Mouse (Mus musculus) forebrain, embryonic 12.5 days (tissue): ENCODE data around the gene Ubxn10. TPM values are rescaled to one million over a fixed set of nuclear protein-coding genes. Genes with fewer than 3 reads are reported as not detected.
A peak's percentile ranks its signal among the peaks of the same experiment; 100 is the strongest.

Source experiments
- ATAC-seq: fragments of 200-750 bp; cut with Nextera tagmentation; 2 replicates; pipeline ENCODE4 v1.8.0; 2017; ENCODE audit warnings: moderate TSS enrichment; ENCODE audit not compliant: low FRiP score
- H3K27ac ChIP-seq: fragments of 300-500 bp; sonication (generic); 2 replicates; pipeline ENCODE4 v1.5.1; 2016; ENCODE audit warnings: mild to moderate bottlenecking
- H3K27me3 ChIP-seq: fragments of 300-500 bp; sonication (generic); 2 replicates; pipeline ENCODE4 v1.6.1; 2016; ENCODE audit warnings: mild to moderate bottlenecking
- H3K36me3 ChIP-seq: fragments of 300-500 bp; sonication (generic); replicated peaks from 2 replicates; pipeline ENCODE4 v1.6.1; 2016; ENCODE audit warnings: mild to moderate bottlenecking
- H3K4me1 ChIP-seq: fragments of 300-500 bp; sonication (generic); 2 replicates; pipeline ENCODE4 v1.6.1; 2016
- H3K4me2 ChIP-seq: fragments of 300-500 bp; sonication (generic); 2 replicates; pipeline ENCODE4 v1.6.1; 2016; ENCODE audit warnings: mild to moderate bottlenecking, moderate library complexity
- H3K4me3 ChIP-seq: fragments of 300-500 bp; sonication (generic); replicated peaks from 2 replicates; pipeline ENCODE4 v1.5.1; 2016; ENCODE audit warnings: mild to moderate bottlenecking
- H3K9ac ChIP-seq: fragments of 300-500 bp; sonication (generic); 2 replicates; pipeline ENCODE4 v1.6.1; 2016; ENCODE audit warnings: mild to moderate bottlenecking
- H3K9me3 ChIP-seq: fragments of 300-500 bp; sonication (generic); 2 replicates; pipeline ENCODE4 v1.6.1; 2016
- WGBS: fragments of 180-500 bp; shearing (Covaris S2); methylation state at CpG from one replicate; pipeline ENCODE4 v1.1.7; 2016; 5-methylcytosine and 5-hydroxymethylcytosine counted together
- polyA plus RNA-seq: library from polyadenylated mRNA; unstranded; fragments of >200 nt; fragmentation: Nextera tagmentation; extraction: Ambion mirVana; gene quantifications from 2 replicates; pipeline ENCODE4 v1.2.1, GENCODE M21; 2016

Ubxn10 gene
- polyA plus RNA-seq, 1 experiment from 2014 or later, result 2.0 TPM

DNA sequence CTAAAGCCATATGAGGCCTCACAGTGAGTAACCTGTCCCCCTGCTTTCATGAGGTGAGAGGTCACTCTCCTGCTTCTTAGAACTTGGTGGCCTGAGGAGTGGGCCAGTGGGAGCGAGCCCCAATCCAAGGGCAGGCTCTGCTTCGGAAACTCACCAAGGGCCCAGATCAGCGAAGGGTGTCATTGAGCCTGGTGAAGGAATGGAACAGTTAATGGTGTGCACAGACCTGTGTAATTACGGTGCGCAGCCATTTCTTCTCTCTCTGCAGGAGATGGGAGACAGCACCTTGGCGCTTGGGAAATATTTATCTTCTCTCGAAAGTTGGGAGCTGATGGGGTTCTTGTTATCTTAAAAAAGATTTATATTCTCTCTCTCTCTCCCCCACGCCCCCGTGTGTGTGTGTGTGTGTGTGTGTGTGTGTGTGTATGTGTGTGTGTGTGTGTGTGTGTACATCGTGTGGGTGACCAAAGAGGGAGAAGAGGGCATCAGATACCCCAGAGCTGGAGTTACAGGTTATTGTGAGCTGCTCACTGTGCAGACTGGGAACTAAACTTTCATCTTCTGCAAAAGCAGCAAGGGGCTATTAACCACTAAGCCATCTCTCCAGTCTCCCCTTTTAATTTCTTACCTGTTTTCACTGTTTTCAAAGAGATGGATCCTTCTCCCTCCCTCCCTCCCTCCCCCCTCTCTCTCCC lies 39.7 kb downstream of the Ubxn10 start:
- no peaks in the 10 kb centered on the region for H3K9me3 ChIP-seq
- H3K4me2 ChIP-seq, result no peak overlapping the region
- no peak for ATAC-seq
- peaks cover 27% of the 10 kb centered on the region for H3K27me3 ChIP-seq
- 25% methylated on average over 9 of the region's 10 CpGs for WGBS
- H3K9ac ChIP-seq, result no peak overlapping the region
- H3K27ac ChIP-seq, result 0 out of 2 replicates have a peak overlapping the region, but pooled peaks have one; percentile 3
- no peak overlapping the region for H3K4me3 ChIP-seq
- H3K4me1 ChIP-seq, result peaks cover 34% of the 10 kb centered on the region
- no peaks in the 10 kb centered on the region for H3K36me3 ChIP-seq

DNA sequence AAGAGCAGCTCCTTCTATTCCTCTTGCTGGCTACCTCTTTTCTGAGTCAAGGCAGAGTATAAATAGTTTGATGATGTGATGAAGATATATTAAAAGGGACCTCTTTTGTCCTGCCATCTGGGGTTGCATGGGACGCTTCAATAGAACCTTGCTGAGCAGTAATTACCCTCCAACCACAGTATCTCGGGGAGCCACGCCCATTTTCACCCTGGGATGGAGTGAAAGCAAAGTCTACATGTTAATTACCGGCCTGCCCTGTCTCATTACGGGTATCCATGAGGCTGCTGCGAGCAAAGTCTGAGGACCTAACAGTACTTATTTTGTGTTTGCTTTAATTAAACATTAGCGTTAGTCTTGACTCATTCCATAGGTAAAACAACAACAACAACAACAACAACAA lies 40.2 kb downstream of the Ubxn10 start:
- no peak overlapping the region for H3K9ac ChIP-seq
- peaks cover 40% of the 10 kb centered on the region for H3K4me1 ChIP-seq
- WGBS, result 2% methylated on average over 7 of the region's 7 CpGs
- peaks cover 30% of the 10 kb centered on the region for H3K27me3 ChIP-seq
- H3K9me3 ChIP-seq, result no peaks in the 10 kb centered on the region
- no peak overlapping the region for H3K4me3 ChIP-seq
- no peaks in the 10 kb centered on the region for H3K36me3 ChIP-seq
- no peak overlapping the region for H3K4me2 ChIP-seq
- H3K27ac ChIP-seq, result peak overlapping the region; percentile 78
- ATAC-seq, result peak; percentile 67; the same call in 1 of the 2 replicates

DNA sequence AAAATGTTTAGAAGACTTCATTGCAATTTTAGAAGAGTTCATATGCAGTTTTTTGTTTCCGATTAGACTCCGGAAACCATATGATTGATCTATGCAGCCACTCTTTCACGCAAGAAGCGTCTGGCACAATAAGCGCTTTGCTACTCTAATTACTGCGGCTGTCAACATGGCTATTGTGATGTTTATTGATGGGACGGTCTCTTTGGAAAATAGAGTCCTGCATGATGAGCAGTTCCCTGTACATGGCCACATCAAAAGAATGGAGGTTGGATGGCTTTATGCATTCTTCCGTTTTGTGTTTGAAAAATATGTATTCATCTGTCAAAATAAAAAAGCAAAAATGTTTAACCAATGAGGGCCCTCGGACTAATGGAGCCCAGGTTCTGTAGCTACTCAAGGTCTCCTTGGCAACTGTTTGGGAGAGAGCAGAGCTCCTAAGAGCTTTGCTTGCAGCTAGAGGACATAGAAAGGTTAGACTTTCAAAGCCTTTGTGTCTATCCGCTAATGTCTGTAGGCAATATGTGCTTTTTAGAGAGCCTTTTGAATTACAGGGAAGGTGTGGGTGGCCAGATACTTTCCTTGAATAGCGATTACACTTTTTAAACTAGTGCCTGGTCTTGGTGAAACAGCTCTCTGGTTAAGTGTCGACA lies 43.8 kb downstream of the Ubxn10 start:
- Histone ChIP-seq H3K4me3 (no peak overlapping the region), H3K36me3 (no peaks in the 10 kb centered on the region), H3K27me3 (peaks cover 50% of the 10 kb centered on the region), H3K27ac (no peak overlapping the region), H3K9me3 (no peaks in the 10 kb centered on the region), H3K9ac (no peak overlapping the region), H3K4me1 (peaks cover 74% of the 10 kb centered on the region), H3K4me2 (no peak overlapping the region)
- WGBS, result 25% methylated on average over 12 of the region's 12 CpGs
- no peak for ATAC-seq

DNA sequence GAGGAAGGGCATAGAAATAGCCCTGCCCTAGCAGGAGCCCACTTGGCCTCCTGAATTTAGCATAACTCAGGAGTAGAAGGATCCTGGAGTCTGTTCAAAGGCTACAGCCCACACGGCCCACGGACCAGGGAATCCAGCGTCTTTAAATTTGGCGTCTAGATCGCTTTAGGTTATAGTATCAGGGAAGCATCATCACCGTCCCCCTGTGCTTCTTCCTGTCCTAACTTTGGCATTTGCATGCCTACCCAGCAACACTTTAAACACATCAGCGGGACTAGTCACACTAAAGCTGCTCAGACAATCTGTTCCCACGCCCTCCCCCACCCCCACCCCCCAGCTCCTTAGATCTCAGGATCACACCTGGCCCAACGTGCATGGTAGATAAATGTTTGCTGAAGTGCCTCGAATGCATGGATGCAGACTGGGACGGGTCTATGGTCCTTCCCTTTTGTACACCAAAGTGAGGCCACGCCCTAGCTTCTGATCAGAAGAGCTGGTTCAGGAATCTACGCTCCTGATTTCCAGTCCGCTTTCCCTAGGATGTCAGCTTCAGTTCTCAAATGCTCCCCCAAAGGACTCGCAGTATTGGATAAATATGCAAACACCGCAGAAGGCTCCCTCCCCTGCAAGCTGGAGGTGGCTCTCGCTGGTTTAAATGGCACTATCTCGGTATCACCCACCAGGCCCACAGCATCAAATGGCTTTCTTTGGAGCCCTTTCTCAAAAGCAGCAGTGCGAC lies 45.4 kb downstream of the Ubxn10 start:
- Histone ChIP-seq H3K4me2 (no peak overlapping the region), H3K27ac (no peak overlapping the region), H3K9me3 (no peaks in the 10 kb centered on the region), H3K4me1 (peaks cover 64% of the 10 kb centered on the region), H3K4me3 (no peak overlapping the region), H3K36me3 (no peaks in the 10 kb centered on the region), H3K9ac (no peak overlapping the region), H3K27me3 (peaks cover 66% of the 10 kb centered on the region)
- WGBS, result 11% methylated on average over 19 of the region's 19 CpGs
- ATAC-seq, result no peak

DNA sequence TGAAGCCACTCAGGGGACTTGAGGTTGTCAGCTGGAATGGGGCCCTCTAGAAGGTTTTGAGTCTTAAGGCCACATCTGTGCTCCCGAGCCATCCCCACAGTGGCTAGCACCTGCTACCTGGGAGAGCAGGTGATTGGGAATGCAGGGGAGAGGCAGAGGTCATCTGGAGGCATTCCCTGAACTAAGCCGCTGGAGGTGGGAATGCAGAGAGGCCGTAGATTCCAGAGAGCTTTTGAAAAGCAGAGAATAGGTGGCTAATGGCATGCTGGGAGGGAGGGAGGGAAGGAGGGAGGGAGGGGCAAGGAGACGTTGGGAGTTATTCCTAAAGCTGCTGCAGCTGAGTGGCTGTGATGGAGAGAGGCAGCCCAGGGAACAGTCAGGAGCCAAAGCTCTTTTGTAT lies 46.4 kb downstream of the Ubxn10 start:
- H3K9ac ChIP-seq, result no peak overlapping the region
- no peak for ATAC-seq
- H3K4me3 ChIP-seq, result no peak overlapping the region
- 1% methylated on average over 4 of the region's 4 CpGs for WGBS
- H3K36me3 ChIP-seq, result no peaks in the 10 kb centered on the region
- 0 out of 2 replicates have a peak overlapping the region, but pooled peaks have one; percentile 10 for H3K4me2 ChIP-seq
- no peaks in the 10 kb centered on the region for H3K9me3 ChIP-seq
- H3K27ac ChIP-seq, result no peak overlapping the region
- H3K27me3 ChIP-seq, result peaks cover 76% of the 10 kb centered on the region
- peaks cover 57% of the 10 kb centered on the region for H3K4me1 ChIP-seq

DNA sequence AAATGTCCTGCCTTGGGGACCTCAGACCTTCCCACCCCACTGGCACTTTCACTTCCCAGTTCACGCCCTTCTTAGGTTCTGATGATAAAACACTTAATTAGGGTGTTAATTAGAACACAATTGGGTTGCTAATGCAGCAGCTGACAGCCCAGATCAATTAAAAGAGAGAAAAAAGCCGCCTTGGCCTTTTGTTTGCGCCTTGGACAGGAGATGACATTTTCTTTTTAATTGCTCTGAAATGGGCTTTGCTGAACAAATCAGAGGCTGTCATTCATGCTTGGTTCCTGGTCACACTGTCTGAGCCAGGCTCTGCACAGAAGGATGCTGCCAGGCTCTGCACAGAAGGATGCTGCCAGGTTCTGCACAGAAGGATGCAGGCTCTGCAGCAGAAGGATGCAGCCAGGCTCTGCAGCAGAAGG lies 47.9 kb downstream of the Ubxn10 start:
- H3K4me2 ChIP-seq, result peak overlapping the region; percentile 4; the same call in 1 of the 2 replicates
- no peaks in the 10 kb centered on the region for H3K9me3 ChIP-seq
- H3K27me3 ChIP-seq, result peaks cover 81% of the 10 kb centered on the region
- peaks cover 57% of the 10 kb centered on the region for H3K4me1 ChIP-seq
- H3K9ac ChIP-seq, result no peak overlapping the region
- H3K27ac ChIP-seq, result peak overlapping the region; percentile 53; the same call in 1 of the 2 replicates
- ATAC-seq, result peak; percentile 83
- no peak overlapping the region for H3K4me3 ChIP-seq
- WGBS, result 4% methylated on average over 3 of the region's 3 CpGs
- no peaks in the 10 kb centered on the region for H3K36me3 ChIP-seq

DNA sequence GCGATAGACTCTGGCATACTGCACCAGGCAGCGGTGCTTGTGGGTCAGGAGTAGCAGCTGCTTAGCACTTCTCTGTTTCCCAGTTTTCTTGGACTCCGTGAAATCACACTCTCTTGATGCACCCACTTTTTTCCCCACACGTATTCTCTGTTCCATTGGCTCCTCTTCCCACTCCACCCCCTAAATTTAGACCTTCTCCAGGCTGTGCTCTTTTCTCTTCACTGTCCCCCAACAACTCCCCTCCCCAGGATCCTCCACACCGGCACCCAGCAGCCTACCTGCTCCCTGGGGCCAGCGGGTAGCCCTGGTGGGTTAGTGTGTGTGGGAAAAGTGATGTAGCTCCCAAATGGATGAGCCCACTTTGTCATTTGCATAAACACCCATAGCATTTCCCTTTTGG lies 51.2 kb downstream of the Ubxn10 start:
- Histone ChIP-seq H3K4me1 (peaks cover 35% of the 10 kb centered on the region), H3K4me3 (no peak overlapping the region), H3K36me3 (no peaks in the 10 kb centered on the region), H3K4me2 (no peak overlapping the region), H3K9me3 (no peaks in the 10 kb centered on the region), H3K9ac (no peak overlapping the region), H3K27ac (no peak overlapping the region), H3K27me3 (peaks cover 82% of the 10 kb centered on the region)
- no peak for ATAC-seq
- 87% methylated on average over 6 of the region's 6 CpGs for WGBS

DNA sequence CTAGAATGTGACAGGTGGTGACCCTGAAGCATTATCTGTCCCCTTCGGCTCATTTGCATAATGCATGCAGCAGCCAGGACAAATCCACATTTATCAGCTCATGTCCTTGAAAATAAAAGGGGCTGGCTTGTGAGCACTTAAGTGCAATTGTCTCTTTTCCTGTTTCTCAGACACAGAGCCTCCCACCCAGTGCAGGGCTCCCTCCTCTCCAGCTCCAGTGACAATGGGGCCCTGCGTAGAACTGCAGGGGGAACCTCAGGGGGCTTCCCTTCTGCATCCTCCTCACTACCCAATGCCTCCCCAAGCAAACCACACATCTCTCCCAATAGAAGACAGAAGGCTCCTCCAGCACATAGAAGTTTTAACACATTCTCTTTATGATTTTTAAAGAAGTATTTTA lies 54.2 kb downstream of the Ubxn10 start:
- 43% methylated on average over 2 of the region's 2 CpGs for WGBS
- ATAC-seq, result 0 out of 2 replicates have a peak, but pooled peaks have one; percentile 53
- Histone ChIP-seq H3K4me2 (no peak overlapping the region), H3K9ac (no peak overlapping the region), H3K27ac (peak overlapping the region; percentile 68), H3K36me3 (no peaks in the 10 kb centered on the region), H3K9me3 (no peaks in the 10 kb centered on the region), H3K4me3 (no peak overlapping the region), H3K4me1 (peaks cover 13% of the 10 kb centered on the region), H3K27me3 (peaks cover 81% of the 10 kb centered on the region)

DNA sequence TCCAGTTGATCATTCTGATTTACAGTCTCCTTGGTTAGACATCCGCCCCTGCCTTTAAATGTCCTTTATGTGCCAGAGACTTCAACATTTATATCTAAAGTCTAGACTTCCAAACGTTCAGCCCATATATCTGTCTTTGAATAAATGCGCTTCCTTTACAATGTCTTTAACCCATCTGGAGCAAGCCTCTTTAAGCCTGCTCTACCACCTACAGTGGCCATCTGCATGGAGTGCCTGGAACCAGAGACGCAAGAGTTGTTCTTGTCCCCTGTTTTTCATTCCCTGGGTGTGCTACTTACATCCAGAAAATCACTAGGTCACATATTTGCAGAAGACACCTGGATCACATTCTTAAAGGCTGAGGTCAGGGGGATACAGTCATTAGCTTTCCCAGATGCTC lies 56.8 kb downstream of the Ubxn10 start:
- Histone ChIP-seq H3K4me2 (no peak overlapping the region), H3K27me3 (peaks cover 76% of the 10 kb centered on the region), H3K9me3 (no peaks in the 10 kb centered on the region), H3K4me3 (no peak overlapping the region), H3K4me1 (peaks cover 17% of the 10 kb centered on the region), H3K36me3 (no peaks in the 10 kb centered on the region), H3K27ac (no peak overlapping the region), H3K9ac (no peak overlapping the region)
- WGBS, result 77% methylated on average over 4 of the region's 4 CpGs
- no peak for ATAC-seq

DNA sequence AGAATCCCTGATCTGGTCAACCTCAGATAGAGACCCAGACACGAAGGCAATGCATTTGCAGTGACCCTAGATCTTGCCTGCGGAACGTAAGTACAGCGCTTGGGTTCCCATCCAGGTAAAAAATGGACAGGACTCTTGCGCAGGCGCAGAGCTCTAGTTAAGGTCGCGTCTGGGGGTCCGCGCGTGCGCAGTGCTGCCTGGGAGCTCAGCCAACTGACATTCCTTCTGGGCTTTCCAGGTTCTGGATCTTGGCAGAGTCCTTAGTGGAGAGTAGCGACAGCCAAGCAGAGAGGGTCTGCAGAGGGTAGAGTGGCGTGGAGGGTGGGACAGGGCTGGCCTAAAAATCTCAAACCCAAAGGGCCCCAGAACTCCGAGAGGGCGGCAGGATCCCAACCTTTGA lies 59.4 kb downstream of the Ubxn10 start:
- WGBS, result 25% methylated on average over 16 of the region's 16 CpGs
- 0 out of 2 replicates have a peak overlapping the region, but pooled peaks have one; percentile 13 for H3K4me3 ChIP-seq
- H3K9ac ChIP-seq, result no peak overlapping the region
- peaks cover 8% of the 10 kb centered on the region for H3K4me1 ChIP-seq
- H3K9me3 ChIP-seq, result no peaks in the 10 kb centered on the region
- ATAC-seq, result no peak
- H3K27me3 ChIP-seq, result peaks cover 67% of the 10 kb centered on the region
- H3K4me2 ChIP-seq, result peak overlapping the region; percentile 27
- H3K36me3 ChIP-seq, result no peaks in the 10 kb centered on the region
- H3K27ac ChIP-seq, result no peak overlapping the region

DNA sequence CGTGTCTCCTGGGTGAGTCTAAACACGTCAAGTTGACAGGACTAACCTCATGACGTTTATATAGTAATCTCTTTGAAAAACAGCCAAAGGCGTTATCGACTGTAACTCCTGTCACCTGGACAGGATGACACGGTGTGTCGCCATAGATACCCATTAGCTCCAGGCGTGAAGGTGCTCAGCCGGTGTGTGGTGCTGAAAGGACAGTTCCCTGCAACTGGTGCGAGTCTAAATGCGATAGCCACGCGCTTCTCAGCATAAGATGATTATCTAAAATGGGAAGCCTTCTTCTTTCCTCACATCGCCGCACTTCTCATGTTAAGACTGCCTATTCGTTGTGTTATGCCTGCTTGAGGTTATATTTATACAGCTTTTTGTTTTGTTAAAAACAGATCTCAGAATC lies 60.5 kb downstream of the Ubxn10 start:
- H3K27me3 ChIP-seq, result peaks cover 66% of the 10 kb centered on the region
- no peaks in the 10 kb centered on the region for H3K36me3 ChIP-seq
- ATAC-seq, result no peak
- peaks cover 6% of the 10 kb centered on the region for H3K4me1 ChIP-seq
- no peaks in the 10 kb centered on the region for H3K9me3 ChIP-seq
- 15% methylated on average over 16 of the region's 16 CpGs for WGBS
- no peak overlapping the region for H3K27ac ChIP-seq
- H3K9ac ChIP-seq, result no peak overlapping the region
- no peak overlapping the region for H3K4me3 ChIP-seq
- H3K4me2 ChIP-seq, result no peak overlapping the region

DNA sequence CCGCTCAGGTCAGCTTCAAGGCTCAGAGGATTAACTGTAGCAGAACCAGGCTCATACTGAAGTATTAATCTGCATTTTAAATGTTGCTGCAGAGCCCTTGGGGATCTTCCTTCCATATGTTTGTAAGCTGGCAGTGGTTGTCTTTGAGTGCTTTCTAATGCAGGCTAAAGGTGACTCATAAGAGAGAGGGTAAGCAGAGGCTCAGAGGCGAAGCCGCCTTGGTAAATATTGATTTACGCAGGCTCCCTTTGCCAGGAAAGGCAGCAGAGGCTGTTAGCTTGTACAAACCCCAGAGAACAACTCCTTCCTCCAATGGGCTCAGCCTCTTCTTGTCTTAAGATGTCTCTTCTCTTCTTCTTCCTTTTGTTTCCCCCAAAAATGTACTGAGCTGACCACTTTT lies 64.8 kb downstream of the Ubxn10 start:
- no peak overlapping the region for H3K9ac ChIP-seq
- H3K4me2 ChIP-seq, result no peak overlapping the region
- no peaks in the 10 kb centered on the region for H3K9me3 ChIP-seq
- H3K27ac ChIP-seq, result no peak overlapping the region
- no peaks in the 10 kb centered on the region; the same call in 1 of the 2 replicates for H3K4me1 ChIP-seq
- peaks cover 65% of the 10 kb centered on the region for H3K27me3 ChIP-seq
- WGBS, result 76% methylated on average over 4 of the region's 4 CpGs
- H3K36me3 ChIP-seq, result no peaks in the 10 kb centered on the region
- H3K4me3 ChIP-seq, result no peak overlapping the region
- ATAC-seq, result no peak
